Mouse (Mus musculus) urinary bladder, postnatal 36 days (tissue): ENCODE results near the gene Fnbp1.

Experiments
- DNase-seq, 2 experiments: peaks; one replicate each; pipeline ENCODE4 v3.0.0; 2022; ENCODE audit warnings: low spot score in 2 of 2, mixed read lengths in 1 of 2

Fnbp1 gene

GRCm38 (mm10) chr2:31124694-31125093 lies 17.1 kb downstream of the Fnbp1 start:
- no peak for DNase-seq

- peak; percentile 42 to 51 for DNase-seq
Measured at GRCm38 (mm10) chr2:31123493-31123892, 18.3 kb downstream of the Fnbp1 start.

- DNase-seq: no peak
Measured at GRCm38 (mm10) chr2:31122806-31123205, 19.0 kb downstream of the Fnbp1 start.

DNA sequence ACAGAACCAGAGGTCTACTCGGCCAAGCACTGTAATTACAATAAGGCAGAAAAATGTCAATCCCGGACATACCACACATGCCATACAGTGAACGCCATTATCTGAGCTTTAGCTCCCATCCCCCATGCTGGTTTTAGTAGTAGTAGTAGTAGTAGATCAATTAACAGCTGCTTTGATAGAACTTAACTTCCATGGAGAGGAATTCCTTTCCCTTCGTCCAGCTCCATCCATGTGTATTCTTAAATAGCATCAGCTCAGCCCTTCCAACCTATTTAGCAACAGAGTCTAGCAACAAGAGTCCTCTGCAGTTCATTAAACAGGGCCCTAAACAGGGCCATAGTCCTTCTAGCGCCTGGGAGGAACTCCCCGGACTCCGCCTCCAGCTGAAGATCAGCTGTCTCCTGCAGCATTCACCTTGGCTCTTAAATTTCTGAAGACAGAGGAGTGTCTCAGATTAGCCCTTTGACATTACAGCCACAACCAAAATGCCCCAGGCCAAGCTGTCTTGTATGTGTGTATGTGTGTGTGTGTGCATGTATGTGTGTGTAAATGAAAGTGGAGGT lies 20.6 kb downstream of the Fnbp1 start:
- DNase-seq: no peak

DNA sequence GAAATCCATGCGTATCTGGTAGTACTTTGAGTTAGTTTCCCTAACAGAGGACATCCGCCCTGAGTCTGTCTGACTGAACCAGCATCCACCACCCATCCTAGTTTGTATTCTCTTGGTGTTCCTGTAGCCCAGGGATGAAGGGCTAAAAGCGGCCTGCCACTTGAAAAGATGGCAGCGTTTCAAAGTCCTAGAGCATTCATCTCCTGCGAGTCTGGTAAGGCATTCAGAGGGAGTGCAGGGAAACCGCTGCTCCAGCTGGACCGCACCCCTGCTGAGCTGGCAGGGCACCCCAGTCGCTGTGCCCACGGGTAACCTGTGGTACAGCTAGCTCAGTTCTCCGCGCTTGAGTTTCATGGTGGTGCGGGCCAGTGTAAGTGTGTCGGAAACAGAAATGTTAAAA lies 22.0 kb downstream of the Fnbp1 start:
- no peak for DNase-seq

DNA sequence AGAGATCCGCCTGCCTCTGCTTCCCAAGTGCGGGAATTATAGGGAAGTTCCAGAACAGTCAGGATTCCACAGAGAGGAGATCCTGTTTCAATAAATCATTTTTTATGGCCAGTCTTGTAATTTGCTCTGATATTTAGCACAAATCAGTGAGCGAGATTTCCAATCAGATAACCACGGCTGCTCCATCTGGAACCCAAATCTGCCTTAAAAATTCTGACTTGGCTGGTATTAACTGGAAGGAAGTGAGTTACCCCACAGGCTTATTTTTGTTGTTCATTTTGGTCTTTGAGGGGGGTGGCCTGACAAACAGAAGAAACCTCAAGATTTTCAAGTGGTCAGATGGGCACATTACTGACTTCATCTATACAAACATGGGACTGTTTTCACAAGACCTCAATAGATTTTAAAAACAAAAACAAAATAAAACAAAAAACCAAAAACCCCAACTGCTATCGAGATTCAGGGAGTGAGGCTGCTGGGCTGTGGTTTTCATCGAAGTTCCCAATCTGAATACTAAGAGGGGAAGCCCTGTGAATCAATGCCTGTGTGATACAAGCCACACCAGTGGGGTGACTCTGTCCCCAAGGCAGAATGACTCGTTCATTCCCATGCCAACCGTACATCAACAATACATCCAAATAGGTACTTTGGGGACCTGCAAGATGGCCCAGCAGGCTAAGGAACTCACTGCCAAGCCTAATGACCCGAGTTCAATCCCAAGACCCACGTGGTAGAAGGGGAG lies 23.0 kb downstream of the Fnbp1 start:
- no peak for DNase-seq

DNA sequence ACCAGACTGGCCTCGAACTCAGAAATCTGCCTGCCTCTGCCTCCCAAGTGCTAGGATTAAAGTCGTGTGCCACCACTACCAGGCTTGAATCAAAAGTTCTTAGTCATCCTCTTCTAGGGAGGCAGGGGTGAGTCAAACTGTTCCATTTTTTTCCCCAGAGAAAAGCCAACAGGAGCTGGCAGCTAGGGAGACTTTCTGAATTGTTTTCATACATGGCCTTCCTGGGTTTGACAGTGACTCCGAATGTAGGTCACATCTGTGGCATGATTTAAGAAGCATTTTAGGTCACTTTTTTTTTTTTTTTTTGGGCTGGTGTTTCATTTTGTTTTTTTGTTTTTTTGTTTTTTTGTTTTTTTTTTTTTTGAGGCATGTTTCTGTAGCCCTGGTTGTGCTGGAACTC lies 23.6 kb downstream of the Fnbp1 start:
- no peak for DNase-seq

DNA sequence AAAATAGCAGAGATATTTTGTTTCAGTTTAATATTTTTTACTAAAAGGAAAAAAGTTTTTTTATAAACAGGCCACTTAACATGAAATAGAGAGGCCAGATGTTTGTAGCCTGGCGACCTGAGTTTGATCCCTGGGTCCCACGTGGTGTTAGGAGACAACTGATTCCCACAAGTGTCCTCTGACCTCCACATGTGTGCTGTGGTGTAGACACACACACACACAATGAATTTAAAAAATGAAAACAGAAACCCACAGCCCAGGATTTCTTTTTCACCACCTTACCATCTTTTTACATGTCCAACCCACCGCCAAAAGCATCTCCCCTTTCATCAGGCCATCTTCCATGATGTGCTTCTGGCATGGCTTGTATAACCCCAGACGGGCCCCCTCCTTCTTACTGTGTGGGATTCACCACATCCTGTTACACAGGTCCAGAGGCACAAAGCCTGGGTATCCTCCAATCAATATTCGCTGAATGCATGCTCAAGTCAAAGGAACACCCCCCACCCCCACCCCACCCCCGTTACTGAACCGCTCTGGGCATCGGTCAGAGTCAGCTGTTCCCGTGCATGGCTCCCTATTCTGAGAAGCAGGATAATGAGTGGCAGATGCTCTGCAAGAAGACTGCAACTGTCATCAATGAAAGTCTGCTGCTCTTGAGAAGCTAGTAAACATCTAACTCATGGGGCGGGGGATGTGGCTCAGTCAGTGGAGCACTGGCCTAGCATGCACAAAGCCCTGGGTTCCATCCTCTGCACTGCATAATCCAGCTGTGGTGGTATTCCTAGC lies 25.7 kb downstream of the Fnbp1 start:
- DNase-seq: no peak

DNA sequence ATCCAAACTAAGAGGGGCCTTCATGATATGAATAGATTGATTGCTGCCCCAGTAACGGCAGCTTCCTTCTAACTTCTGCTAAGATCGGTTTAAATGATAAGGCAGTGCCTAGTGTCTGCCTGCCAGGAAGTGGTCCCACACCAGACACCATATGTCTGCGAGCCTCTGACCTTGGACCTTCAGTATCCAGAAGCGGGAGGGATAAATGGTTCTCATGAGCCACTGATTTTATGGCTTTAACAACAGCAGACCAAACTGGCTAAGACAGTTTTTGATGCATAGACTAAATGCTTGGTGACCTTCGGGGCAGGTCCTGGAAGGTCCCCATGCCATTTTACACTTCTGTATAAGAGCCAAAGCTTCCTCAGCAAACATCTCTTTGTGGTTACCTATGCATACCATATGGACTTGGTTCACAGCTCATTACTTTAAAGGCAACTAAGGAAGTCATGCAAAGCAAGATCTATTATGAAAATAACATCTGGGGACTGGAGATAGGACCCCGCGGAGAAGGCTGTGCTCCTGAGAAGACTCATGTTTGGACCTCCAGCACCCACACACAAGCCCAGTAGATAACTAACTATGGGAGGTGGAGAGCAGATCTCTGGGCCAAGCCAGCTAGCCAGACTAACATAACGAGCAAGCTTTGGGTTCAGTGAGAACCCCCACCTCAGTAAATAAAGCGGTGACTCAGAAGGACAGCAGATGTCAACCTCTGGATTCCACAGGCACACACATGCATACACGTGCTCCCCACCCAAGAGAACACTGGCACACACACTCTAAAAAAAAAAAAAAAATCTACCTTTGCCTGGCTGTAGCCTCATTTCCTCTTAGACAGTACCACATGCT lies 26.5 kb downstream of the Fnbp1 start:
- no peak for DNase-seq

- no peak for DNase-seq
Measured at GRCm38 (mm10) chr2:31114205-31114604, 27.6 kb downstream of the Fnbp1 start.

DNA sequence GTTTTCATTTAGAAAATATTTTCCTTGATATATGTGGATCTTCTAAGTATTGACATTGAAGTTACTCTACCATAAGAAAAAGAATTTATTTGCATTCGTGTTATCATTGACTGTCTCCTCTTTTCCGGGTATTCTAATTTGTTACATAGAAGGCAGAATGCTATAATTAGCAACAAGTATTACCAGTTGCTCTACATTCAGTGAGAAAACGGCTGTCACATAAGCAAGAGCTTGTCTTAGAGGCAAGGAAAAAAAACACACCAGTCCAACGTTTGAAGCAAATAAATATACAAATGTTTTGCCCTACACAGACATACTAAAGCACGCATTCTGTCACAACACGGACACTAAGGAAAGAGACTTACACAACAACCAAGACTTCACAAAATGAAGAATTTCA lies 30.1 kb downstream of the Fnbp1 start:
- no peak for DNase-seq

GRCm38 (mm10) chr2:31109960-31110548 lies 31.8 kb downstream of the Fnbp1 start:
- DNase-seq: no peak

- DNase-seq: no peak
Measured at GRCm38 (mm10) chr2:31108186-31108585, 33.6 kb downstream of the Fnbp1 start.

- no peak for DNase-seq
Measured at GRCm38 (mm10) chr2:31106621-31107320, 35.0 kb downstream of the Fnbp1 start.

DNA sequence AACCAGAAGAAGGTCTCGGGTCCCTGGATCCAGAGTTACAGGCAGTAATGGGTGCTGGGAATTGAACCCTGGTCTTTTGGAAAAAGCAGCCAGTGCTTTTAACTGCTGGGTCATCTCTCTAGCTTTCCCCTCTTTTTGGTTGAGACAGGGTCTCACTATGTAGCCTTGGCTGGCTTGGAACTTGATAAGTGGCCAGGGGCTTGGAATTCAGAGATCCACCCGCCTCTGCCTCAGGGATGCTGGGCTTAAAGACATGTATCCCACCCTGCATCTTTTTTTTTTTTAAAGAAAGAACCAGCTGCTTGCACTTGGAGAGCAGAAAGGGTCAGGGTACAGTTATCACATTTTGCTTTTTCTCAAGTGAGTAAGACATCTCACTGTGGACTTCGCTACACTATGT lies 35.8 kb downstream of the Fnbp1 start:
- no peak for DNase-seq

- no peak for DNase-seq
Measured at GRCm38 (mm10) chr2:31105279-31105678, 36.5 kb downstream of the Fnbp1 start.

DNA sequence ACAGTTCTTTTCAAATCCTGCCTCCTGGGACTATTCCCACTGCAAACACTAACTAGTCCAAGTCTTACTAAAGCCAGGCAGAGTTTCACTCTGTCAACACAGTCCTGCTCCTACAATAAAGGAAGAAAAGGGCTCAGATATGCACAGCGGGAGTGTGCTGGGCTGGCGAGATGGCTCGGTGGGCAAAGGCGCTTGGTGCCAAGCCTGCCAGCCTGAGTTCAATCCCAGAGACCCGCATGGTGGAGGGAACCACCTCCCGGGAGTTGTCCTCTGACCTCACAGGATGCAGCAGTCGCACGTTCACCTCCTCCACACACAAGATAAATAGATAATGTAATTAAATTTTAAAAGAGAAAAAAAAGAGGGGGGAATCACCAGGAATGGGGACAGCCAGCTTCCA lies 38.5 kb downstream of the Fnbp1 start:
- DNase-seq: no peak

DNA sequence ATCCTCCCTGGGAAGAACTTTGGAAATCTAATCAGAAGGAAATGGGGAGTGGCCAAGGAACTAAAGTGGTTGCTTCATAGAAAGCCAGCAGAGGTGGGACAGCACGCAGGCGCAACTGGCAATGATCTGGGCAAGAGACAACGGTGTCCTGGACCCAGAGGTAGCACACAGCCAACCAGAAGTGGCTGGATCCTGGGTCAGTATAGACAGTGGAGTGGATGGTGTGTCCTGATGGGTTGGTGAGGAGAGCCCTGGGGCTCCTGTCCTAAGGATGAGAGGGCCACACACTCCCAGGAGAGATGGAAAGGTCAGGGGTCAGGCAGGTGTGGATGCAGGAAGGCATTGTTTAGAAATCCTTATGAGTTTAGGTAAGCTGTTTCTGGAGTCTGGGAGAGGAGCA lies 40.5 kb downstream of the Fnbp1 start:
- no peak for DNase-seq

- no peak for DNase-seq
Measured at GRCm38 (mm10) chr2:31099079-31099478, 42.7 kb downstream of the Fnbp1 start.

DNA sequence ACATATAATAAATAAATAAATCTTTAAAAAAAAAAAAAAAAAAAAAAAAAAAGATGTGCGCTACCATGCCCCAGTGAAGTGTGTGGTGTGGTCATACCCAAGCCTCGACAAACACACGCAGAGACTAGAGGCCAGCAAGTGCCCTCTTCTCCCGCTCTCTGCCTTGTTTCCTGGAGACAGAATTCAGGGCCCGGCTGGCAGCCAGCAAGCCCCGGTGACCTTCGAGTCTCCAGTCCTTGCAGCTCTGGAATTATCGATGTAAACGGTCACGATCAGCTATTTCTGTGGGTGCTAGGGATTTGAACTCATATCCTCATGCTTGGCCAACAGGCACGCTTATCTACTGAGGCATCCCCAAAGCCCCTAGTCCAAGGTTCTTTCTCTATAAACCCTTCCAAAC lies 43.2 kb downstream of the Fnbp1 start:
- DNase-seq: no peak

GRCm38 (mm10) chr2:31097276-31097675 lies 44.5 kb downstream of the Fnbp1 start:
- DNase-seq: no peak
